Mouse (Mus musculus): ENCODE data around the gene Osbpl3.

Osbpl3 gene

GRCm38 (mm10) chr6:50334846-50335821 lies 120.9 kb downstream of the Osbpl3 start:
- DNase-seq (ENCODE audit: low spot score in 2 of 2) = no peak

- DNase-seq (ENCODE audit: low spot score in 2 of 2) = no peak
Measured at GRCm38 (mm10) chr6:50333346-50333745, 122.7 kb downstream of the Osbpl3 start.

GRCm38 (mm10) chr6:50331477-50331876 lies 124.5 kb downstream of the Osbpl3 start:
- DNase-seq (ENCODE audit: low spot score in 2 of 2) = no peak

GRCm38 (mm10) chr6:50329380-50329779 lies 126.6 kb downstream of the Osbpl3 start:
- DNase-seq (ENCODE audit: low spot score in 2 of 2) = no peak

GRCm38 (mm10) chr6:50328901-50329300 lies 127.1 kb downstream of the Osbpl3 start:
- DNase-seq (ENCODE audit: low spot score in 2 of 2) = no peak

- DNase-seq (ENCODE audit: low spot score in 2 of 2) = no peak
Measured at GRCm38 (mm10) chr6:50326192-50326591, 129.8 kb downstream of the Osbpl3 start.

- DNase-seq (ENCODE audit: low spot score in 2 of 2) = no peak
Measured at GRCm38 (mm10) chr6:50325485-50325884, 130.5 kb downstream of the Osbpl3 start.

- DNase-seq (ENCODE audit: low spot score in 2 of 2) = peak; percentile 61 to 81
Measured at GRCm38 (mm10) chr6:50322631-50323030, 133.4 kb downstream of the Osbpl3 start.

- no peak for DNase-seq (ENCODE audit: low spot score in 2 of 2)
Measured at GRCm38 (mm10) chr6:50321739-50322138, 134.3 kb downstream of the Osbpl3 start.

GRCm38 (mm10) chr6:50318590-50319172 lies 137.3 kb downstream of the Osbpl3 start:
- peak; percentile 66 to 70 for DNase-seq (ENCODE audit: low spot score in 2 of 2)

GRCm38 (mm10) chr6:50318150-50318549 lies 137.9 kb downstream of the Osbpl3 start:
- DNase-seq (ENCODE audit: low spot score in 2 of 2) = no peak

GRCm38 (mm10) chr6:50316795-50317505 lies 139.1 kb downstream of the Osbpl3 start:
- DNase-seq (ENCODE audit: low spot score in 2 of 2) = no peak

- peak; percentile 72 to 78 for DNase-seq (ENCODE audit: low spot score in 2 of 2)
Measured at GRCm38 (mm10) chr6:50314406-50315071, 141.5 kb downstream of the Osbpl3 start.

- peak; percentile 77 to 86 for DNase-seq (ENCODE audit: low spot score in 2 of 2)
Measured at GRCm38 (mm10) chr6:50312647-50313046, 143.4 kb downstream of the Osbpl3 start.

- DNase-seq (ENCODE audit: low spot score in 2 of 2) = peak; percentile 69 to 70
Measured at GRCm38 (mm10) chr6:50309019-50309418, 147.0 kb downstream of the Osbpl3 start.

GRCm38 (mm10) chr6:50306625-50307024 lies 149.4 kb downstream of the Osbpl3 start:
- DNase-seq (ENCODE audit: low spot score in 2 of 2) = no peak

GRCm38 (mm10) chr6:50304949-50305491 lies 151.0 kb downstream of the Osbpl3 start:
- DNase-seq (ENCODE audit: low spot score in 2 of 2) = peak; percentile 87 to 92

- DNase-seq (ENCODE audit: low spot score in 2 of 2) = no peak
Measured at GRCm38 (mm10) chr6:50301121-50301520, 154.9 kb downstream of the Osbpl3 start.

- no peak for DNase-seq (ENCODE audit: low spot score in 2 of 2)
Measured at GRCm38 (mm10) chr6:50300622-50301021, 155.4 kb downstream of the Osbpl3 start.

- DNase-seq (ENCODE audit: low spot score in 2 of 2) = no peak
Measured at GRCm38 (mm10) chr6:50299071-50299470, 156.9 kb downstream of the Osbpl3 start.

- no peak for DNase-seq (ENCODE audit: low spot score in 2 of 2)
Measured at GRCm38 (mm10) chr6:50297671-50298070, 158.3 kb downstream of the Osbpl3 start.

Measured in right cerebral cortex, adult 2 months (tissue).